Mouse (Mus musculus): ENCODE results near the gene Slc9b1.

- TF ChIP-seq CTCF (IDR thresholded peaks at IDR 0.05; ENCODE audit: control insufficient read depth, insufficient read depth, insufficient read length): no peak
- no peak for TF ChIP-seq CEBPB (IDR thresholded peaks at IDR 0.05; ENCODE audit: low read depth)
- TF ChIP-seq MYOD1 (IDR thresholded peaks at IDR 0.05; ENCODE audit: control insufficient read depth, insufficient read length, low read depth): no peak
- no peak for TF ChIP-seq MYOG (IDR thresholded peaks at IDR 0.05; ENCODE audit: control insufficient read depth, extremely low read depth, insufficient read length)
- TF ChIP-seq MAX (IDR thresholded peaks at IDR 0.05): no peak
- no peak for TF ChIP-seq USF1 (IDR thresholded peaks at IDR 0.05; ENCODE audit: low read depth)
- no peak for TF ChIP-seq FOSL1 (IDR thresholded peaks at IDR 0.05; ENCODE audit: insufficient read depth, low read length, poor library complexity, severe bottlenecking)
Measured at GRCm38 (mm10) chr3:135377445-135377844, 29.6 kb downstream of the Slc9b1 start.

Measured in C2C12 (cell line).